Mouse (Mus musculus): ENCODE results near the gene Ass1. TPM values are rescaled to one million over a fixed set of nuclear protein-coding genes. Genes with fewer than 3 reads are reported as not detected.

Ass1 gene
- polyA plus RNA-seq, 1 experiment from 2014 or later, result 11.8 TPM

Other genes with a start within 250 kb of the Ass1 start
- gene Ncs1, start 224.4 kb upstream of the Ass1 start, polyA plus RNA-seq (2016; fragmentation: Nextera tagmentation; extraction: Ambion mirVana), result 49.7 and 65.9 TPM in 2 replicates
- gene Hmcn2, start 155.8 kb upstream of the Ass1 start, polyA plus RNA-seq (2016; fragmentation: Nextera tagmentation; extraction: Ambion mirVana), result 0.21 TPM in 1 of 2 replicates, not detected in the other
- 60.6 and 88.6 TPM in 2 replicates for gene Fubp3, start 102.4 kb downstream of the Ass1 start, polyA plus RNA-seq (2016; fragmentation: Nextera tagmentation; extraction: Ambion mirVana)
- gene Prdm12, start 169.8 kb downstream of the Ass1 start, polyA plus RNA-seq (2016; fragmentation: Nextera tagmentation; extraction: Ambion mirVana), result 3.8 and 8.1 TPM in 2 replicates
- 77.9 and 102 TPM in 2 replicates for gene Exosc2, start 200.5 kb downstream of the Ass1 start, polyA plus RNA-seq (2016; fragmentation: Nextera tagmentation; extraction: Ambion mirVana)
- 43.9 and 47.5 TPM in 2 replicates for gene Abl1, start 218.2 kb downstream of the Ass1 start, polyA plus RNA-seq (2016; fragmentation: Nextera tagmentation; extraction: Ambion mirVana)